Mouse (Mus musculus): ENCODE measurements around the gene Rad50. TPM values are rescaled to one million over a fixed set of nuclear protein-coding genes. Genes with fewer than 3 reads are reported as not detected.

Rad50 gene
- polyA plus RNA-seq, 1 experiment: 2.7 TPM

DNA sequence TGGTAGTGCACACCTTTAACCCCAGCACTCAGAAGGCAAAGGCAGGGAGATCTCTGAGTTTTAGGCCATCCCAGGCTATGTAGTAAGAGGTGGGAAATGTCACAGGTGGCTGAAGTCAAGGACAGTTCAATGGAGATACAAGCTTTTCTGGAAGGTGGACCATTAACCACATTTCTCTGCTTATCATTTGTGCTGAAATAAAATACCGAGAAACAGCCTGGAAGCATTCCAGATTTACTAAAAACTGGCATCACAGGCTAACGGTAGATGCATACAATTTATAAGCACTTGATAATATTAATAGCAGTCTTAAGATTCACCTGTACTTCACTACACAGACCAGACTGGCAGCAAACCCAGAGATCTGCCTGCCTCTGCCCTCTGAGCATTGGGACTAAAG, 54.7 kb downstream of the Rad50 start:
- 75% methylated on average over 2 of the region's 2 CpGs for WGBS
- H3K4me3 ChIP-seq (ENCODE audit: low read depth, low read length): no peak overlapping the region
- TF ChIP-seq CTCF (IDR thresholded peaks at IDR 0.05; ENCODE audit: extremely low read depth, insufficient read length, insufficient replicate concordance, low read depth, low read length) (no peak), POLR2A (IDR thresholded peaks at IDR 0.05; ENCODE audit: low read depth, low read length) (no peak)
- H3K27ac ChIP-seq (ENCODE audit: insufficient read depth, low read depth, low read length): no peak overlapping the region
- H3K27me3 ChIP-seq (ENCODE audit: control insufficient read depth, insufficient read depth, low read length): no peaks in the 10 kb centered on the region
- peaks cover 48% of the 10 kb centered on the region for H3K36me3 ChIP-seq (ENCODE audit: control insufficient read depth, insufficient read depth, low read length)
- H3K4me1 ChIP-seq (ENCODE audit: control insufficient read depth, insufficient read depth, insufficient read length, low read length): no peaks in the 10 kb centered on the region

DNA sequence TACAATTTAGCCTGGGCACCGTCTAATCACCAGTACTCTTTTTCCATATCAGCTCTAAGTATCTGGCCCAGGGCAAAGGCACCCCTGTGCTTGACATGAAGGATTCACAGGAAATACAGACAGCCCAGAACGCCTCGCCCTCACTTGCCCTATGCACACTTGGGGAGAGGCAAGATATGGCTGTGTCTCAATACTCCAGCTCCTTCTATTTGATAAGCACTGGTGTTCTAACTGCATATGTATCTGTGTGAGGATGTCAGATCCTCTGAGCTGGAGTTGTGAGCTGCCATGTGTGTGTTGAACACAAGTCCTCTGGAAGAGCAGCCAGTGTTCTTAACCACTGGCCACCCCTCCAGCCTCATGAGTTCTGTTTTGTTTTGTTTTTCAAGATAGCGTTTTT, 55.7 kb downstream of the Rad50 start:
- TF ChIP-seq CTCF (IDR thresholded peaks at IDR 0.05; ENCODE audit: extremely low read depth, insufficient read length, insufficient replicate concordance, low read depth, low read length): no peak
- Histone ChIP-seq H3K27me3 (ENCODE audit: control insufficient read depth, insufficient read depth, low read length) (no peaks in the 10 kb centered on the region), H3K36me3 (ENCODE audit: control insufficient read depth, insufficient read depth, low read length) (peaks cover 48% of the 10 kb centered on the region), H3K4me1 (ENCODE audit: control insufficient read depth, insufficient read depth, insufficient read length, low read length) (no peaks in the 10 kb centered on the region), H3K4me3 (ENCODE audit: low read depth, low read length) (no peak overlapping the region), H3K27ac (ENCODE audit: insufficient read depth, low read depth, low read length) (no peak overlapping the region)
- WGBS: 72% methylated on average over 4 of the region's 4 CpGs

DNA sequence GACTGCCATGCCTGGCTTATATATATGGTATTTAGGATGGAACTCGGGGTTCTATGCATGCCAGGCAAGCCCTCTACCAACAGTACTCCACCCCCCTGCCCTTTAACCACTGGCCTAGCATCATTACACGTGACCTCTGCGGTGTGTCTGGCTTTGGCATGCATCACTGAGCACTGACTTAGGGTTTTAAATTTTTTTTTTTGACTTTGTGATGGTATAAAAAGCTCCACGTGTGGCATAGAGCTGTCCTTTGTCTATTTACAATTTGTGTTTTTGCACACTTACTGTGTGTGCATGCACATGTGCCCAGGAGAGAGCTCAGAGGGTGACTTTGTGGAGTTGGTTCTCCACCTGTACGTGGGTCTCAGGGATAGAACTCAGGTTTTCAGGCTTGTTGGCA, 63.1 kb downstream of the Rad50 start:
- H3K27me3 ChIP-seq (ENCODE audit: control insufficient read depth, insufficient read depth, low read length): no peaks in the 10 kb centered on the region
- no peak for TF ChIP-seq POLR2A (IDR thresholded peaks at IDR 0.05; ENCODE audit: low read depth, low read length)
- no peak for TF ChIP-seq CTCF (IDR thresholded peaks at IDR 0.05; ENCODE audit: extremely low read depth, insufficient read length, insufficient replicate concordance, low read depth, low read length)
- H3K36me3 ChIP-seq (ENCODE audit: control insufficient read depth, insufficient read depth, low read length): peaks cover 2% of the 10 kb centered on the region; the same call in 1 of the 2 replicates
- no peak overlapping the region for H3K27ac ChIP-seq (ENCODE audit: insufficient read depth, low read depth, low read length)
- no peak overlapping the region for H3K4me3 ChIP-seq (ENCODE audit: low read depth, low read length)
- no peaks in the 10 kb centered on the region for H3K4me1 ChIP-seq (ENCODE audit: control insufficient read depth, insufficient read depth, insufficient read length, low read length)
- WGBS: 78% methylated on average over 5 of the region's 5 CpGs

DNA sequence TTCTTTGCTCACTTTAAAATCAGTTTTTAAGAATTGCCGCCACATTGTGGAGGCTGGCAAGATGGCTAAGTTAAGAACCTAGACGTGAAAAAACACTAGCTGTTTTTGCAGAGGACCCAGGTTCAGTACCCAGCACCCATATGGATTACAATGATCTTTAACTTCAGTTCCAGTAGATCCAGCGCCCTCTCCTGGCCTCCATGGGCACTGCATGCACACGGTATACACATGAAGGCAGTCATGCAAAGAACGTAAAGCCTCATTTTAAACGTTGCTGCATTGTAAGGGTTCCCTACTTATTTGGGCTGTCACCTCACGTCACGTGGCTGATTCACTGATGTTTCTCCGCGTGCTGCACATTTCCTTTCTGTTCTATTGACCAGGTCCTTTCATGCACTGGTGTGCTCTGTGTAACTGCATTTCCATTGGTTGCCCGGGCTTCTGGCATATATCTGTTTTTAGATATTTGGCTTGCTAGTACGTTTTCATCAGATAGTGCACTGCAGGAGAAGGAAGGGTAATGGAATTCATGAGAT, 64.3 kb downstream of the Rad50 start:
- no peak overlapping the region for H3K27ac ChIP-seq (ENCODE audit: insufficient read depth, low read depth, low read length)
- WGBS: 75% methylated on average over 12 of the region's 12 CpGs
- TF ChIP-seq POLR2A (IDR thresholded peaks at IDR 0.05; ENCODE audit: low read depth, low read length) (no peak), CTCF (IDR thresholded peaks at IDR 0.05; ENCODE audit: extremely low read depth, insufficient read length, insufficient replicate concordance, low read depth, low read length) (peak; percentile 21; the same call in 1 of the 2 replicates)

DNA sequence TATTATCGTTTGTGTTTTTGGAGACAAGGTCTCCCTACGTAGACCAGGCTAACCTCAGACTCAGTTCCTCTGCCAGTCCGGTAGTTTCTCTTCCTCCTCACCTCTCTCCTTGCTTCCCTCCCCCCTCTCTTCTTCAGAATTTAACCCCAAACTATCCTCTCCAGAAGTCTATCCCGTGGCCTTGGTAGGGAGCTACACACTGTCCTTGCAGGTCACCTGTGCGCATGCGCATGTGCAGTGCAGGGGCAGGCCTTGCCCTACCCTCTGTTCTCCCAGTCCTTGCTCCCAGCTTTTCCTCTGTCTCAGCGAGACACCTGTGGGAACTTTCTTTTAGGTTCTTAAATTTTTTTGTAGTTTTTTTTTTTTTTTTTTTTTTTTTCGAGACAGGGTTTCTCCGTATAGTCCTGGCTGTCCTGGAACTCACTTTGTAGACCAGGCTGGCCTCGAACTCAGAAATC, 69.3 kb downstream of the Rad50 start:
- Histone ChIP-seq H3K27ac (ENCODE audit: insufficient read depth, low read depth, low read length) (no peak overlapping the region), H3K4me3 (ENCODE audit: low read depth, low read length) (no peak overlapping the region), H3K4me1 (ENCODE audit: control insufficient read depth, insufficient read depth, insufficient read length, low read length) (peaks cover 5% of the 10 kb centered on the region; the same call in 1 of the 2 replicates), H3K36me3 (ENCODE audit: control insufficient read depth, insufficient read depth, low read length) (no peaks in the 10 kb centered on the region), H3K27me3 (ENCODE audit: control insufficient read depth, insufficient read depth, low read length) (peaks cover 19% of the 10 kb centered on the region)
- 75% methylated on average over 10 of the region's 10 CpGs for WGBS
- TF ChIP-seq POLR2A (IDR thresholded peaks at IDR 0.05; ENCODE audit: low read depth, low read length) (no peak), CTCF (IDR thresholded peaks at IDR 0.05; ENCODE audit: extremely low read depth, insufficient read length, insufficient replicate concordance, low read depth, low read length) (no peak)

More for the DNA sequence above, 64.3 kb downstream of the Rad50 start:
- H3K4me3 ChIP-seq (ENCODE audit: low read depth, low read length): no peak overlapping the region
- no peaks in the 10 kb centered on the region for H3K4me1 ChIP-seq (ENCODE audit: control insufficient read depth, insufficient read depth, insufficient read length, low read length)
- peaks cover 2% of the 10 kb centered on the region; the same call in 1 of the 2 replicates for H3K27me3 ChIP-seq (ENCODE audit: control insufficient read depth, insufficient read depth, low read length)
- H3K36me3 ChIP-seq (ENCODE audit: control insufficient read depth, insufficient read depth, low read length): no peaks in the 10 kb centered on the region

DNA sequence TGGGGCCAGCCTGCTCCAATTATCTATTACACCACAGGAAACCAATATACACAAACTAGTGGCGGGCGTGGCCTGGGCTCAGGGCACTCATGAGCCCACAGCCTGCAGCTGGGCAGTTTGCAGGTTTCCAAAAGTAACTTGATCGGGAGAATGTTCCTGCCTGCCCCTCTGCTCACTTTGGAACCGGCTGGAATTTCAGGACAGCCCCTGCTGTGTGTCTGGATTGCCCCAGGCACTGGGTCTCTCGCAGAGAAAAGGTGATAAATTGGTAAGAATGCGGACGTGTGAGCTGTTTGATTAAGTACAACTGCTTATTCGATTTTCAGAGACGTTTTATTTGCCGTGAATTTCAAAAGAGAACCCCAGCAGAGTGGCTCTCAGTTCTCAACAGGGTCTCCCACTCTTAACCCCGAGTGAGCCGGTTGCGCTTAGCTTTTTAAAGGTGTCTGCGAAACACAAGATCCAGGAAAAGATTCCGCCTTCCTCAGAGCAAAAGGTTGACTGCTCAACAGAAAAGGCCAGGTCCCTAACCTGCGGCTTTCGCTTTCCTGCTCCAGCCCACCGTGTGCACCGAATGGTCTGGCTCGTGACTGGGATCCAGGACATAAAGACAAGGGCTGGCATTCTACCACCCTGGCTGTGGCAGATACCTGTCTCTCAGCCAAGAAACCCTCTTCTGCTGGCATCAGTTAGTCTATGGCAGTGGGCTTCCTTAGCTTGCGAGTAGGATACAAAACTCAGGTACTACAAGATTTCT, 69.9 kb downstream of the Rad50 start:
- WGBS: 42% methylated on average over 21 of the region's 21 CpGs
- H3K27me3 ChIP-seq (ENCODE audit: control insufficient read depth, insufficient read depth, low read length): peaks cover 19% of the 10 kb centered on the region
- TF ChIP-seq POLR2A (IDR thresholded peaks at IDR 0.05; ENCODE audit: low read depth, low read length): no peak
- TF ChIP-seq CTCF (IDR thresholded peaks at IDR 0.05; ENCODE audit: extremely low read depth, insufficient read length, insufficient replicate concordance, low read depth, low read length): no peak
- H3K4me3 ChIP-seq (ENCODE audit: low read depth, low read length): no peak overlapping the region
- H3K27ac ChIP-seq (ENCODE audit: insufficient read depth, low read depth, low read length): no peak overlapping the region
- H3K36me3 ChIP-seq (ENCODE audit: control insufficient read depth, insufficient read depth, low read length): no peaks in the 10 kb centered on the region
- H3K4me1 ChIP-seq (ENCODE audit: control insufficient read depth, insufficient read depth, insufficient read length, low read length): peaks cover 5% of the 10 kb centered on the region; the same call in 1 of the 2 replicates

DNA sequence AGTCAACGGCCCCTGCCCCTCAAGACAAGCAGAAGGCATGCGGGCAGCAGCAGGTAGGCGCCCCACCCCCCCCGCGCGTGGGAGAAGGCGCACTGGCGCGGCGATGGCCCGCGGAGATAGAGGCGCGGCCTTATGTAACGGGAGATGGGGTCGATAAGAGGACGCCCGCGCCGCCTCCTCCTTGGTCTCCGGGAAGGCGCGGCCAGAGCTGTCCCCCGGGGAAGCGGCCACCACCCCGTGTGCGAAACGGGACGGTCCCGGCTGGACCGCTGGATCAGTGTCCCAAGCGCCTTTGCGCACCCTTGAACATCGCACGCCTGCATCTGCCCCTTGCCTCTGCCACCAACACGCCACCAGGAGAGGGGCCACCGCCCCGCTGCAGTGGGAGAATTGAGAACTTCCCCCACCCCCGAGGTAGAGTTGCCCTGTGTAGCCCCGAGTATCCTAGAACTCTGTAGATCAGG, 70.9 kb downstream of the Rad50 start:
- peak overlapping the region; percentile 47 for H3K4me3 ChIP-seq (ENCODE audit: low read depth, low read length)
- H3K27me3 ChIP-seq (ENCODE audit: control insufficient read depth, insufficient read depth, low read length): peaks cover 19% of the 10 kb centered on the region
- no peak overlapping the region for H3K27ac ChIP-seq (ENCODE audit: insufficient read depth, low read depth, low read length)
- peaks cover 5% of the 10 kb centered on the region; the same call in 1 of the 2 replicates for H3K4me1 ChIP-seq (ENCODE audit: control insufficient read depth, insufficient read depth, insufficient read length, low read length)
- H3K36me3 ChIP-seq (ENCODE audit: control insufficient read depth, insufficient read depth, low read length): no peaks in the 10 kb centered on the region
- 2% methylated on average over 40 of the region's 40 CpGs for WGBS
- no peak for TF ChIP-seq CTCF (IDR thresholded peaks at IDR 0.05; ENCODE audit: extremely low read depth, insufficient read length, insufficient replicate concordance, low read depth, low read length)
- no peak for TF ChIP-seq POLR2A (IDR thresholded peaks at IDR 0.05; ENCODE audit: low read depth, low read length)
